Mouse (Mus musculus) ovary, adult 10 weeks (tissue): ENCODE results near the gene Npr2. TPM values are rescaled to one million over a fixed set of nuclear protein-coding genes. Genes with fewer than 3 reads are reported as not detected.

Source experiments
- polyA plus RNA-seq: library from polyadenylated mRNA; stranded (reverse); fragments of 350-450 nt; fragmentation: Illumina TruSeq; extraction: RNeasy Lipid Tissue Mini Kit (QIAGEN cat#74804); gene quantifications from one replicate; pipeline ENCODE4 v1.2.3, GENCODE M21; 2014

Npr2 gene
- 21.7 TPM for polyA plus RNA-seq

GRCm38 (mm10) chr4:43631046-43631955, at the start of gene Npr2:
Gene Npr2, plus strand, starts transcription at chr4:43631935.

GRCm38 (mm10) chr4:43584444-43585416, 47.0 kb upstream of the Npr2 start, which contains the start of gene Msmp:
Gene Msmp, minus strand, starts transcription at chr4:43584494.

GRCm38 (mm10) chr4:43653161-43654015, 21.7 kb downstream of the Npr2 start, which contains the start of gene Spag8:
Gene Spag8, minus strand, starts transcription at chr4:43653594.

GRCm38 (mm10) chr4:43656339-43657109, 24.8 kb downstream of the Npr2 start, which contains the start of gene Hint2:
Gene Hint2, minus strand, starts transcription at chr4:43656466.

GRCm38 (mm10) chr4:43668782-43669427, 37.2 kb downstream of the Npr2 start, which contains the start of the genes Tmem8b and Fam221b:
Gene Tmem8b, plus strand, starts transcription at chr4:43668971.
Gene Fam221b, minus strand, starts transcription at chr4:43669145.

GRCm38 (mm10) chr4:43700707-43701106, 69.0 kb downstream of the Npr2 start, which contains the start of gene Olfr70:
Gene Olfr70, minus strand, starts transcription at chr4:43700807.

Other genes starting within 250 kb of the Npr2 start
- gene Rusc2, start 250.0 kb upstream of the Npr2 start, polyA plus RNA-seq: 0.63 TPM
- gene Fam166b, start 202.8 kb upstream of the Npr2 start, polyA plus RNA-seq: 1.1 TPM
- 0.31 TPM for gene Tesk1, start 190.0 kb upstream of the Npr2 start, polyA plus RNA-seq
- 2.5 TPM for gene Cd72, start 177.3 kb upstream of the Npr2 start, polyA plus RNA-seq
- not detected for gene Sit1, start 148.2 kb upstream of the Npr2 start, polyA plus RNA-seq
- 2.1 TPM for gene Ccdc107, start 139.0 kb upstream of the Npr2 start, polyA plus RNA-seq
- gene Arhgef39, start 132.2 kb upstream of the Npr2 start, polyA plus RNA-seq: 6.7 TPM
- 2.3 TPM for gene Car9, start 125.0 kb upstream of the Npr2 start, polyA plus RNA-seq
- gene Tpm2, start 108.2 kb upstream of the Npr2 start, polyA plus RNA-seq: 58.0 TPM
- gene Creb3, start 69.6 kb upstream of the Npr2 start, polyA plus RNA-seq: 10.5 TPM
- gene Tln1, start 69.2 kb upstream of the Npr2 start, polyA plus RNA-seq: 291 TPM
- 3.4 TPM for gene Rgp1, start 53.2 kb upstream of the Npr2 start, polyA plus RNA-seq
- gene Gba2, start 53.1 kb upstream of the Npr2 start, polyA plus RNA-seq: 2.5 TPM
- gene Msmp, start 47.4 kb upstream of the Npr2 start, polyA plus RNA-seq: not detected
- gene Spag8, start 21.7 kb downstream of the Npr2 start, polyA plus RNA-seq: not detected
- 2.4 TPM for gene Hint2, start 24.5 kb downstream of the Npr2 start, polyA plus RNA-seq
- 5.4 TPM for gene Tmem8b, start 37.0 kb downstream of the Npr2 start, polyA plus RNA-seq
- 0.14 TPM for gene Fam221b, start 37.2 kb downstream of the Npr2 start, polyA plus RNA-seq
- gene Olfr70, start 68.9 kb downstream of the Npr2 start, polyA plus RNA-seq: not detected
- gene Olfr71, start 78.3 kb downstream of the Npr2 start, polyA plus RNA-seq: not detected
- gene Hrct1, start 95.3 kb downstream of the Npr2 start, polyA plus RNA-seq: not detected
- 0.37 TPM for gene Spaar, start 98.1 kb downstream of the Npr2 start, polyA plus RNA-seq
- gene Olfr159, start 139.1 kb downstream of the Npr2 start, polyA plus RNA-seq: not detected
- gene Olfr156, start 192.0 kb downstream of the Npr2 start, polyA plus RNA-seq: not detected
- gene Olfr157, start 208.3 kb downstream of the Npr2 start, polyA plus RNA-seq: not detected
- not detected for gene Olfr155, start 219.6 kb downstream of the Npr2 start, polyA plus RNA-seq
- 33.6 TPM for gene Reck, start 243.6 kb downstream of the Npr2 start, polyA plus RNA-seq